Mouse (Mus musculus) spleen, adult 2 months (tissue): Measurements from ENCODE around the gene Nell1.

Experiments
- CTCF ChIP-seq: fragments of 200-500 bp; IDR thresholded peaks from 2 replicates; pipeline ENCODE4 v1.5.1; 2011; ENCODE audit warnings: mild to moderate bottlenecking, inconsistent platforms; ENCODE audit not compliant: insufficient read depth, insufficient read length, insufficient replicate concordance; ENCODE audit errors: extremely low read depth
- POLR2A ChIP-seq: fragments of 200-500 bp; IDR thresholded peaks from 2 replicates; pipeline ENCODE4 v1.6.1; 2011; ENCODE audit warnings: low read depth, low read length, inconsistent platforms

DNA sequence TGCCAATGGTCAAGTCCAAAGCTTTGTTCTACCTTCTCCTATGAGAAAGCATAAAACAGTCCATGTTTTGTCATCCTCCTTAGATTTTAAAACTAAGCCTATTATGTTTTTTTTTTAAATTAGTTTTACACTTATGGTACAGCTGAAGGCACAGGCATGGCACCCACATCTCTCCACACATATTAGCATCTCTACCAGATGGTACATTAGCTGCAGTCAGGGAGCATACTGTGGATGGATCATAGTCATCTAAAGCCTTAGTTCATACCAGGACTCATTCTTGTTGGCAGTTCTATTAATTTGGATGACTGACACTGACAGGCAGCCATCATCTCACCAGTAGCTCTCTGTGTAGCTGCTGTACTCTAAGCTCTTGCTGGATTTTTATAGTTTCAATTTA is 466.6 kb downstream of the Nell1 start:
- TF ChIP-seq CTCF (no peak), POLR2A (no peak)
